Mouse (Mus musculus) layer of hippocampus, adult 9-11 months (tissue): ENCODE results near the gene Wnt9a.
"Not testable (repeated sequence)": the region's sequence is repeated elsewhere in the genome, so short reads cannot be mapped to it uniquely, and the experiment has no call there.

Experiments
- DNase-seq: peaks from one replicate; pipeline ENCODE4 v3.0.0; 2022

The Wnt9a gene

DNA sequence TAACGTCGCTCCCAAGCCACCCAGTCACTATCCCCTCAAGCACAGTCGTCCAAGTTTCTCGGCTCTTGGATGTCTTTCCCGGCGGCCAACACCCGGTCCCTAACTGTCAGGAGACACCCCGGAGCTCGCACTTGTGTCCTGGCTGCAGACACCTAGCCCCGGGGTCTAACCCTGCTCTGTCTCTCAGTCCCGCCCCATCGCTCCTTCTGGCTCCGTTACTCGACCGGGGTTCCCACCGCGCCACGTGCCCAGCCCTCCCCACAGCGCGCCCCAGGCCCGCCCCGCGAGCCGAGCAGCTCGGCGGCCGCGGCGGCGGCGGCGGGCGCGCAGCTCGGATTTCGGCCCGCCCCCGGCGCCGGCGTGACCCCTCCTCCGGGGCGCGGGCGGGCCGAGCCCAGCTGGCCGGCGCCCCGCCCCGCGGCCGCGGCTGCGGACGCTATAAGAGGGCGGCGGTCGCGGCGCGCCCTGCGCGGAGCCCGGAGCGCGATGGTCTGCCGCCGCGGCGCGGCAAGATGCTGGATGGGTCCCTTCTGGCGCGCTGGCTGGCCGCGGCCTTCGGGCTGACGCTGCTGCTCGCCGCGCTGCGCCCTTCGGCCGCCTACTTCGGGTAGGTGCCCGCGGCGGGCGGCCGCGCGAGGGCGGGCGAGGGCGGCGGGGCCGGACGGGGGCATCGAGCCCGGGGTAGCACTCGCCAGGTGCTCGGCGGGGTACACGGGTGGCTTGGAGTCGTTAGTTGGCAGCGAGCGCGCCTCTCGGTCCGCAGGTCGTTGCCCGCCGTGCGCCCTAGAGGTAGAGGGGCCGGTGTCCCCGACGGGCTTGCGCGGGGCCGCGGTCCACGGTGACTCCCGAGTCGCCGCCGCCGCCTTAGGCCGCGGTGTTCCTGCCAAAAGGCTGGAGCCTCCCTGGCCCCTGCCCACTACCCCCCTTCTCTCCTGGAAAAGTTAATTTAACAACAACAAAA lies at the start of gene Wnt9a:
TSS of gene Wnt9a (plus strand) at position 468 of the 961 bp plus-strand sequence.
- DNase-seq: no peak

DNA sequence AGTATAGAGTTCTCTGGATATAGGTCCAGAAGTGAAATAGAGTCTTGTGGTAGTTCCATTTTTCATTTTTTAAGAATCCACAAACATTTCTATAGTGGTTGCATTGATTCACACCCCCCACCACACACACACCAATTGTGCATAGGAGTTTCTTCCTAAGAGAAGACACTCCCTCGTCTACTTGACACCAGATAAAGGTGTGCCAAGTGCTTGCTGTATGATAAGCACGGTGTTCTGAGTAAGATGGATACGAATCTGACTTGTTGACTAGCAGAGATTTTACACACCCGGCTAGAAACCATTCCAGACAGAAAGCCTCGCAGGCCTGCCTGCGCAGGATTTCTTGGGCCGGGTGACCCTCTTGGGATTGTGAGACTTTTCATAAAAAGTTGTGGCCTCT lies 47.1 kb upstream of the Wnt9a start:
- no peak for DNase-seq

DNA sequence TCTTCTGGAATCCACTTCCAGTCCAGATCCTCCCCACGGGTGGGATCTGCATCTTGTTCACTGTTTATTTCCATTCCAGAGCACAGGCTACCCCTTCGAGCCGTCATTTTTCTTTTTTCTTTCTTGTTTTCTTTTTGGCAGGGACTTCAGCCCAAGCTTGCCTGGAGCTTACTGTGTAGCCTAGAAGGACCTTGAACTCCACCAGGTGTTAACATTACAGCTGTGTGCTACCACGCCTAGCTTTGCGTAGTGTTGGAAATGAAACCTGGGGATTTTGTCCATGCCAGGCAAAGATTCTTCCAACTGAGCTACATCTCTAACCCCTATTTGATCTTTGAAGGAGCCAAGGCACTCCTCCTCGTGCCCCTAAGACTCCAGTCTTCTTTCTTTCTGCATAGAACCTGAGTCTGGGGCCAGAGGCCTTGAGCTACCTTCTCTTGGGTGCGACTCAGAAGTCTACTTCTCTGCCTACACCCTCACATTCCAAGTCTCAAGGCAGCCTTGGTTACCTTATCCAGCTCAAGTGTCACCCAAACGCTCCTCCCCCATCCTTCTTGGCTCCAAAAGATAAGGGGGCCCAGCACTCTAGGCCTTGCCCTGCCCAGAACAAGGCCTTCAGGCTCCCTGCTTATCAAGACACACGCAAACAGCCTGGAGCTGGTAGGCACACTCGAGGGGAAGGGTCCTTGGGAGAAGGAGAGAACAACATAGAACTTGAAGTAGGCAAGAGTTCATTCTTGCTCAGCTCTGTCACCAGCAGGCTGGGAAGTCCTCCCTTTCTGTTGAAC lies 45.8 kb upstream of the Wnt9a start:
- DNase-seq: no peak

DNA sequence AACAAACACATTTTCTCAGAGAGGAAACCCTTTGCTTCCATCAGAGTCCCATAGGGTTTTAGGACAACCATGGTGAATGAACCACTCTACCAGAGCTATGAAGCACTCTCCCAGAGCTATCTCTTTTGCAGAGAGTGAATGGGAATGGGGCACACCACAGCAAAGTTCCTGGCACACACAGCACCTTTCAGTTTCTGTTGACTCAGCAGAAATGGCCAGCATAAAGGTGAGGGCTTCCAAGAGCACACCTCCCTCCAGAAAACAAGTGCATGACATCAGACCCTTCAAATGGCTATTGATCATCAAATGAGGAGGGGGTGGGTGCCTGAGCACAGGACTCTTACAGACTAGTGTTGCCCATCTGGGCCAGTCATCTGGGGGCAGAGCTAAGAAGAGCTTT lies 44.4 kb upstream of the Wnt9a start:
- DNase-seq: no peak

DNA sequence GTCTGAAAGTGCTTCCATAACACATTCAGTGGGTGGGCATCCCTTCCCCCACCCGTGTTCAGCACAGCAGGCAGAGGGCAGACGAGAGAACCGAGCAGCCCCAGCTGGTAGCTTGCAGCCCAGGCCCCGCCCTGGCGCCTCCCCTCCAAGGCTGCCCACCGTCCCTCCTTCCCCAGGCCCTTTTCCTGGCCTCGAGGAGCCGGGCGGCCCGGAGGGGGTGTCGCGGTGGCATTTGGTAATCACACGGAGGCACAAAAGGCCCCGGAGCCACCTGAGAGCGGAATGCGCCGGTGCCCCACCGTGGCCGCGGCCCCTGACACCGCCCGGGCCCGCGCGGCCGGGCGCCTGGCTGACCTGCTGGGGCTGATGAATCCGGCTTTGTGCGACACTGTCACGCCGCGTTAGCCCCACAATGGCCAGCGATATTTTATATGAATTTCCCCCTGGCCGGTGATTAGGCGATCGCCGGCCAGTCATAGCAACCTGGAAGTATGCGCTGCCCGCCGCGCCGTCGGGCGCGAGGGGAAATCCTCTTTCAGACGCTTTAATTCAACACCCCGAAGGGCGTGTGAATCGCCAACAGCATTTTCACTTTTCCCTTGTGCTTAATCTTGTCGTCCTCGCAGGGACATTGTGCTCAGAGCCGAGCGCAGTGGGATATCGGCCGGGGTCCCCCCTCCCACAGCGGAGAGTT lies 42.7 kb upstream of the Wnt9a start:
- DNase-seq: peak; percentile 27

DNA sequence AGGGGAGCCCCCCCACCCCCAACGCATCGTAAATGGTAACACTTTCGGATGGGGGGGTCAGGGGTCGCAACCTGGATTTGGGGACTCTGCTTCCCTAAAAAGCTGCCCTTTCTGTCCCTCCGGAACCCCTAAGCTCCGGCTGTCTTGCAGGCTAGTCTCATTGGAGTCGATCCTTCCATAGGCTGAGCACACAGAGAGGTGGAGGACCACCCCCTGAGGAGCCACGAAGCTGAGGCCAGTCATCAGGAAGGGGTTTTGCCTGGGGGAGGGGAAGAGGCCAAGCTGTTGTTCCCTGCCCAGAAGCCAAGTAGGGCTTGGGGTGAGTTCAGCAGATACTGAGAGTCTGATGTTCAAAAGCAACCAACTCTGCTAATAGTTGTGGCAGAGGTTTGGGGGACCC lies 42.1 kb upstream of the Wnt9a start:
- DNase-seq: no peak

DNA sequence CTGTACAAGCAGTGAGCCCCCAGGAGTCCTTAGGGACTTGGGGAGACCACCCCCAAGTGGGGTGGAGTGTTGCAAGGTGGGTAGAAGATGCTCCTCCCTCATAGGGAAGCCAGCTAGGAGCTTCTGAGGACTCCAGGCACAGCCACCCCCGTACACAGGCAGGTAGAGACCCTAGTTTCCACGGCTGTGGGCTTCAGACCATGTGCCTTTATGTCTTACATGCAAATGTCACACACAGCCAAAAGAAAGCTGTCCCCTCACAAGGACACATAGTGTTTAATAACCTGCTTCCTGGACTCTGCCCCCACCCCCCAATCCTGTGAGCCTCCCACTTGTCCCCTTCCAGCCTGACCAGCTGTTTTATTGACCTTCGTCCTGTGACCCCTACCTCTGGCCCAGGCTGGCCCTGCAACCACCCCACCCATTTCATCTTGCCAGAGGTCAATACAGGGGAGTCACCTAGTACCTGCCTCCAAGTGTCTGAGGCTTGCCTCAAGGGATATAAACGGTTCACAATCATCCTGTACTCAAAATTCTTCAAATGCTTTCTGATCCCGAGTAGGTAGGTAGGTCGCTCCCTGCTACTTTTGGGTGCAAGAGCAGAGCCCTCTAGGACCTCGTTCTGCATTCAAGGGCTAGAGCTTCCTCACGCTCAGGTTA lies 41.4 kb upstream of the Wnt9a start:
- DNase-seq: no peak

DNA sequence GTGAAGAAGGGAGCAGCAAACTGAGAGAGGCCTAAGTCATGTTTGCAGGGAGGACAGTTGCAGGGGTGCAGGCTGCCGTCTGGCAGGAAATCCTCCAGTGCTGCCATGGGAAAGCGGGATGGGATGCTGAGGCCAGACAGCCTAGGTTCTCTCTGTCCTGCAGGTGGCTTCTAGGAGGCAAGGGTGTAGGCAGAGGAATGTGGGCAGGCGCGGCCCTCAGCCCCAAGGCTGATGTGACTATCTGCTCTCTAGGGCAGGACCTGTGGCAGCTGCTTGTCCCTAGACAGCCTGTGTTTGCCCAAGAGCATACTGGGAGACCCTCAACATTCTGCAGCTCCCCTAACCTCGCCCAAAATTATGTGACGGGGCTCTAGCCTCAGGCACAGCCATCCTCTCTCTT lies 40.0 kb upstream of the Wnt9a start:
- no peak for DNase-seq

DNA sequence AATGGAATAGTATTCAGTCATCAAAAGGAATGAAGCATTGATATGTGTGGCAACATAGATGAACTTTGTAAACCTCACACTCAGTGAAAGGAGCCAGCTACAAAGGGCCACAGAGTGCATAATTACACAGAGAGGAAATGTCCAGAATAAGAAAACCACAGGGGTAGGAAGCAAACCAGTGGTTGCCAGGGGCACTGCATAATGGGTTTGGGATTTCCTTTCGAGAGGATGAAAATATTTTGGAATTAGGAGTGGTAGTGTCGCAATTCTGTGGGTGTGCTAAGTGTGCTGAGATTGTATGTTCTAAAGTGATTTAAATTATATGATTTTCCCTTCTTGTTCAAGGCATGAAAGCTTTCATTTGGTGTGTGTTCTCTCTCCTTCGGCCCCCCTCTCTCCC lies 32.5 kb upstream of the Wnt9a start:
- DNase-seq: no peak

DNA sequence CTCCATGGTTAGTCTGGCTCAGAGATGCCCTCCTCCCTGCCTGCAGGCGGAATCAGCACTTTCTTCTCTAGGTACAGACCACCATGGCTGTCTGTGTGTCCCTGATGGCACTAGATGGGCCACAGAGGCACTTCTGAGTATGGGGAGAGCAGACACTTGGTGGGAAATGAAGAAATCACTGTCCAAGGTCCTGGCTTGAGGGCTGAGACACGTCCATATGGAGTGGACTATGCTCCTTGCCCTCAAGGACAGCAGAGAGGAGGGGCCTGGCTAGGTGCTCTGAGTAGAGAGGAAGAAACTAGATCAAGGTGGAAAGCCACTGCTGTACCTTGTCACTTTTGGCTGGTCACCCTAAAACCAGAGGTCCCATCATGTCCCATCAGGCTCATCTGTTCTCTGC lies 29.9 kb upstream of the Wnt9a start:
- DNase-seq: no peak

DNA sequence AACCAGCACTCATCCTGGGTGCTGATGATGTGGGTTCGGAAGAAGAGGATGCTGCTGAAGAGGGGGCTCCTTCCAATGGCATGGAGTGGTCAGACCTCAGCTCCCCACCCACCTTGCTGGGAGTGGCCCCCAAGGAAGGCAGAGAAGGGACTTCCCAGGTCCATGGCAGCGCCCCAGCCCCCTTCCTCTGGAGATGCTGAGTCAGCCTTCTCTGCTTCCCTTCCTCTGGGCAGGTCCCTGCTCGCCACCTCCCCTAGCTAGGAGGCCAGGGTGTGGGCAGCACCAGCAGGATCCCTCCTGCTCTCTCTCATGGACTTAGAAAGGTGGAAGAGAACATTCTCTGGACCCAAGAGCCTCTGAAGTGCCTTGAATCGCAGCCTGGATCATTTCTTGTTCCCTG lies 28.7 kb upstream of the Wnt9a start:
- no peak for DNase-seq

DNA sequence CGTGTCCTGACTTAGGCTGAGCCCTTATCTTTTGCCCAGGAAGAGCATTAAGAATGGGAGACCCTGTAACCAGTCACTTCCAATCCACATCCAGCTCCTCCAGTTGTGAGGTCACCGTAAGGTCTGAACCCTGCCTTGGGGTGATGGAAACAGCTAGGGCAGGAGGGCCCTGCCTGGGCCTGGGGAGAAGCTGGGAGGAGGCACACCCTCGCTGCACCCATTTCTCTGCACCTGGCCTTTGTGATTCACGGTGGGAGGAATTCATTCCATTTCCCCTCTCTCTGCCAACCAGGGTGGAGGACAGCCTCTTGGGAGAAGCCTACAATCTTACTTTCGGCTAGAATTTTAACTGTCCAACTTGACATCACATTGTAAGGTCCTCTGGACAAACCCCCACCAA lies 24.6 kb upstream of the Wnt9a start:
- DNase-seq: no peak

DNA sequence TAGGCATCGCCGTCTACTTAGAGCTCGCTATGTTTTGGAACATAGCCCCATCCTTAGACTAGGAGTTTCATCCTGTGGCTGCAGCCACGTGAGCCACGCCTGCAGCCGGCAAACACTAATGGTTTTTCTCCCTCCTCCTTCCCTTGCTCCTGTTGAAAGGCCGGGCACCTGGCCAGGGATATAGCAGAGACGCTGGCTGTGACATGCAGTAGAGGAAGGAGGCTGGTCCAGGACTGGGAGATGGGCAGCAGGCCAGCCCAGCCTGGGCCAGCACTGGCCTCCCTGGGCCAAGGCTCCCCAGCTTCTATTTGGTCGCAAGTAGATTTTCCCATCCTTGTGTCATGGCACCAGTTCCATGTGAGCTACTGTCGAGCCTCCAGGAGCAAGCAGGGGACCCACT lies 23.8 kb upstream of the Wnt9a start:
- no peak for DNase-seq

DNA sequence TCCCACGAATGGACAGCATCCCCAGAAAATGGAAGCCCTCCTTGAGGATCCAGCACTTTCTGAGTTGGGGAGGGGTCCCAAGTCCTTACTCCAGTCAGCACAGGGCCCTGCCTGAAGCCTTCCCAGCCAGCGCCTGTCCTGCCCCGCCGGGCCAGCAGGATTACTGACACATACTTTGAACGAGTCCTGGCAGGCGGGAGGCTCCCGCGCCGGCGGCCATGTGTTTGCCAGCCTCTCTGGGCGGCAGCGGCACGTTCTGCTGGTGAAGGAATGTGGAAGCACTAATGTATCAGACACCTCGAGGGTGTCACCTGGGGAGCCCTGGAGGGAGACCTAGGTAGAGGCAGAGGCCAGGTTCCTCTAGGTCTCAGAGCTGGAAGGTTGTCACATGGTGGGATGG lies 22.6 kb upstream of the Wnt9a start:
- DNase-seq: no peak

DNA sequence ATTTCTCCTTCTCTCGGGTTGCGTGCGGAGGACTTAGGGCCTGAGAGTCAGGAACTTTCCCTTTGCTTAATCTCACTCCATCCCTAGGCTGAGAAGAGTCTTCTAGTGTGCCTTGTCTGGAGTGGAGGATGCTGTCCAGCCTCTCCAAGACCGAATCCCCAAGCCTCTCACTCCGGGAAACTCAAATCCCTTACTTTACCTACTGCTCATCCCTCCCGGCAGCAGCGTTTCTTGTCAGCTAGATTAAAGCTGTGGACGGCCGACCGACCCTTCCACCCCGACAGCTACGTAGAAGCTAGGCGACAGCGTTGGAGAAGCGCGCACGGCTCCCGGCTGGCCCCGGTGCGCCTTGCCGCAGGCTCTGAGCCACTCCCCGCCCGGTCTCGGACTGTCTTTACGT lies 17.0 kb upstream of the Wnt9a start:
- DNase-seq: no peak

DNA sequence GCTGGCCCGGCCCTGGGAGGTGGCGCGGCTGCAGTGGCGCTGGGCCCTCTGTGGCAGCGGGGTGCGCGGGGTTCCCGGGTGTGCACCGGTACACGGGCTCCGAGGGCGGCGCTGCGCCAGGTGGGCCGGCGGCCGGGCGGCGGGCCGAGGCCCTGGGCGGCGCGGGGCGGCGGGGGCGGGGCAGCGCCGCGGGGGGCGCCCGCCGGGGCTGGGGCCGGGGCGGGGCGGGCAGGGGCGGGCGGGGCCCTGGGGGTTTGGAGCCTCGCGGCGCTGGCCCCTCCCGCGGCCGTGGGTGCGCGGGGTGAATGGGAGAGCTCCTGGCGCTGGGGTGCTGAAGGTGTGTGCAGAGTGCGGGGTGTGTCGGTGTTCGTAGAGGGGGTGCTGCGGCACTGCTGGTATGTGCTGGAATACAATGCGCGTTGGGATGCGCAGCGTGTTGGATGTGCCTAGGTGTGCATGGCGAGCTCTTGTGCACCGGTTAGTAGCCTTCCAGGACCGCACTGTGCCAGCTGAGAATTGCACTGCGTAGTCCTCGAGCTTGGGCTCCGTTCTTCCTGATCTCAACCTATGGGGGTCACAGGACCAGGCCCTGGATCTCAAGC lies 15.9 kb upstream of the Wnt9a start, which contains the start of gene Wnt3a:
TSS of gene Wnt3a (minus strand) at position 51 of the 602 bp plus-strand sequence.
- DNase-seq: no peak

DNA sequence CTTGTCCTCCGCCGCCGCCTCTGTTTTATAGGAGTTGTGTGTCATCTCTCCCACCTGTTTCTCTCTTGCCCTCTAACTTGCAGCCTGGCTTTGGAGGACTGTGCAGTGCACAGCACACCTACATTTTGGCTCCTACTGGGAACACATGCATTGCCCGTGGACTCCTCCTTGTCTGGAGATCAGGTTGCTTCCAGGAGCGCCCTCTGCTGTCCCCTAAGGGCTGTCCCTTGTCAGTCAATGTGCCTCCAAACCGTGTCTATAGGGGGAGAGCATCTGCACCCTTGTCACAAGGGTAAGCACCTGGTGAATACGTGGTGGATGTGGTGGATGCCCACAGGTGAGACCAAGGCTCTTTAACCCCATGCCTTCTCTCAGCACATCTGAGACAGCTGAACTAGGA lies 13.1 kb upstream of the Wnt9a start:
- DNase-seq: peak; percentile 44

DNA sequence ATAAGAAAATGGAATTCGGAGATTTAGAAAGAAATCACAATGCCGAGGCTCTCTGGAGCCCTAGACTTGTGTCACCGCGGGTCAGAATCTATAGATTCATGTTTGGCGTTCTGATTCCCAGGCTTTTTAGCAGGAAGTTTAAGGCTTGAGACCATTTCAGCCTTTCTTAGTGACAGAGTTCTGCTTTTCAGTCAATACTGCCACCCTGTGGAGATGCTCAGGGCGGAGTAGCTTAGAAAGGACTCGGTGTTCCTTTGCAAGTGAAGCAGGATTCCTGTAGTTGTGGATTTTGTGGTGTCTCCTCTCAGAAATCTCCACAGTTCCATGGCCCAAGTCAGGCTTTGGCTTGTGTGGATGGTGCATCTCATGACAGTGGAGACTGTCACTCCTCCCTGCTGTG lies 8.8 kb upstream of the Wnt9a start:
- peak; percentile 59 for DNase-seq

DNA sequence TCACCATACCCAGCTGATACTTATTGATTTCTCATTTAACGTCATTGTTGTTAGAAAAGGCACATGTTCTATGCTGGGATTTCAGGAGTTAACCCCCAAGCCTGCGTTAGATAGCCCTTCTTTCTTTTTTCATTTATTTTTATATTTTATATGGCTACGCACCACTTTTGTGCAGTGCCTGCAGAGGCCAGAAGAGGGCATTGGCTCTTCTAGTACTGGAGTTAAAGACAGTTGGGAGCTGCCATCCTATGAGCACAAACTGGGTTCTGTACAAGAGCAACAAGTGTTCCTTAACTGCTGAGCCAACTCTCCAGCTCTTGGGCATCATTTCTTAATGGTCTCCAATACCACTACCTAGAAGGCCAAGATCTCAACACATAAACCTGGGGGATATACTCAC lies 6.5 kb upstream of the Wnt9a start:
- DNase-seq: no peak

DNA sequence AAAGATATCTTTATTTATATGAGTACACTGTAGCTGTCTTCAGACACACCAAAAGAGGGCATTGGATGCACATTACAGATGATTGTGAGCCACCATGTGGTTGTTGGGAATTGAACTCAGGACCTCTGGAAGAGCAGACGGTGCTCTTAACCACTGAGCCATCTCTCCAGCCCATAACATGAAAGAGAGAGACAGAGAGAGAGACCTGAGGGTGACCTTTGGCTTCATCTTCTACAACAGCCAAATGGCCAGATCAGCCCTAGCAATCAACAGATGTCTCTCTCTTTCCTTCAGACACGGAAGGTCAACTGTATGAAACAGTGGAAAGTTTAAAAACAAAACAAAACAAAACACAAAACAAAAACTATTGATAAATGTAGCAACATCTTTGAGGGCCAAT lies 5.7 kb upstream of the Wnt9a start:
- DNase-seq: not testable (repeated sequence)

DNA sequence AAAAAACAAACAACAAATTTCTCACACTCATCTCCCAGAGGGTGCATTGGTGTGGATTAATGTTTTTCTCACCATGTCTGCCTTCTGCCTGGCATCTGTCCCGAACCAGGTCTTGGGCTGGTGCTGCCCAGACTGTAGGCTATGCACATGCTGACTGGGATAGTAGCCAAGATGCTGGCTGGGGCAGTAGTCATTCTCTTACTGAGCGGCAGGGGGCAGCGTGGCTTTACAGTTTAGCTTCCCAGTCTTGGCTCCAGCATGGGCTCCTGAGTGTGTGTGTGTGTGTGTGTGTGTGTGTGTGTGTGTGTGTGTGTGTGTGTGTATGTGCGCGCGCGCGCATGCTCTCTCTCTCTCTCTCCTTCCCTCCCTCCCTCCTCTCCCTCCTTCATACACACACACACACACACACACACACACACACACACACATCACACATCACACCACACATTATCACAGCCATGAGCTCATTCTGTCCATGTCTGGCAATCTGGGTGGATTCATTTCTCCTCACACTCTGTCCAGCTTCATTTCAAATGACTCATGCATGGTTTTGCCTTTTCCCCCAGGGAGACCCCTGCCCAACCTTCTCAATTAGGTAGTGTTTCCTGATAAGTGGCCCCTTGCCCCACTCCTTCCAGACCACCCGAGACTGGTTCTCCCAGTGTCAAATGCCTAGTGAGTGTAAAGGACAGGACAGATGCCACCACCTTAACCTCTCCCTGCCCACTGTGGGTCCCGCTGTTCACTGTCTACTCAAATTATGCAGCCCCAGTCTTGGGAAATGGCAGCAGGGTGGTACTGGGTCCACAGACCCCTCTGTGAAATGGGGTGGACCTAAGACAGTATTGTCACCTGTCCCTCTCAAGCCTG lies 3.8 kb upstream of the Wnt9a start:
- DNase-seq: peak; percentile 90
